Mouse (Mus musculus) cerebellum, adult 18-20 months (tissue): ENCODE data around the gene Ap4b1.
"Not testable (repeated sequence)": the region's sequence is repeated elsewhere in the genome, so short reads cannot be mapped to it uniquely, and the experiment has no call there.

Source experiments
- DNase-seq, 2 experiments: peaks; one replicate each; pipeline ENCODE4 v3.0.0; 2021

Ap4b1 gene

DNA sequence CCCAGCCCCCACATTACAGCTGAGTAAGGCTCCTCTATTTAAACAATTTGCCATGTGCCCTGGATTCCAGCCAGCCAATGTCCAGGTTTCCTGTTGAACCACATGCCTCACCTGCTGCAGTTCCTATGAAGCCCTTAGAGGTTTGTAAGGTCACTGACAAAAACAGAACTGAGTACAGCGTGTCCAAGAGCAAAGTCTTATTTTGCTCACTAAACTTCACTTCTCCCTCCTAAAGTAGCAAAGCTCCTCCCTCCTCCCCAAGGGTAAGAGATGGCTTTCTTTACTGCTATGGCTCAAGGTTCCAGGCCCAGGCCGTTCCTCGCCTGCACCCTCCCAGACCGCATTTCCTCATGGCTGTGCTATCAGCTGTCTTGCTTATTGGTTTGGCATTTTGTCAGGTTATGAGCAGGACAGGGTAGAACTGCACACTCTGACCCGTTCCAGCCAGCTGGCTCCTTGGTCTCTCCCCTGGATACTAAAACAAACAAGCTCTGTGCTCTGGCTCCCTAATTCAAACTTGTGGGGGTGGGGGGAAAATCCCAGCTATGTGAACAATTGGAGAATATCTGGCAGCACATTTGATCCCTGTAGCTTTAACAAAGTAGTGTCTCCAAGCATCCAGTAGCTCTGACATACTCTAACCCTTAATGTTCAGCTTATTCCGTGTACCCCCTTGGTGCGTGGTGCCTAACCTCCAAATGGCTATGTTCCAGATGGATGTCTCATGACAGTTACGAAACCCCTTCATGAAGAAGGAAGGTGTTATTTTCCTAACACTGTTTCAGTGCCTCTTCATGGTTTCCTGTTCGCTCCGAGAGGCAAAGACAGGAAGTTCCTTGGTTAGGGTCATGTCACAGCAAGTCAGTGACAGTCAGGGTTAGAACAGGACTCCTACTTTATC lies 7.4 kb upstream of the Ap4b1 start:
- peak; percentile 70 to 78 for DNase-seq

DNA sequence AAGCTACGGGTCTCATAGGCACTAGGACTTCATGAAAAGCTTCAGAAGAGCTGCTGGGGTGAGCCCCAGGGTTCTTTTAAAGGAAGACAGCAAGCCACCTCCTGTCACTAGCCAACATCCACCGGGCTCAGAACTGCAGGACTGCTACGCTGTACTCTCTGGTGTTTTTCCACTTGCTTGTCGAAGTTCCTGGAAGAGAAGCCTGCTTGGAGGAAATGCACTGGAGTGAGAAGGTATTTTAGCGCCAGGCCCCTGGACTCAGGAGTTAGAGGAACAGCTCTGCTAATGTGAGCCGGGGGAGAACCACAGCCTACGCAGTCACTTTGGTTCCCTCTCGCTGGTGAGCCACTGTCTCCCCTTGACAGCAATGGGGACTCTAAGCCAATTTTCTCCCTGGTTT lies 6.5 kb upstream of the Ap4b1 start:
- no peak for DNase-seq

- no peak for DNase-seq
These were observed 3.6 kb upstream of the Ap4b1 start for GRCm38 (mm10) chr3:103805671-103806070.

- DNase-seq, result no peak
These were observed 455 bp downstream of the Ap4b1 start for GRCm38 (mm10) chr3:103809799-103810150.

- no peak for DNase-seq
These were observed 1.6 kb downstream of the Ap4b1 start for GRCm38 (mm10) chr3:103810967-103811366.

- DNase-seq, result no peak
These were observed 18.2 kb downstream of the Ap4b1 start for GRCm38 (mm10) chr3:103827548-103827947.

DNA sequence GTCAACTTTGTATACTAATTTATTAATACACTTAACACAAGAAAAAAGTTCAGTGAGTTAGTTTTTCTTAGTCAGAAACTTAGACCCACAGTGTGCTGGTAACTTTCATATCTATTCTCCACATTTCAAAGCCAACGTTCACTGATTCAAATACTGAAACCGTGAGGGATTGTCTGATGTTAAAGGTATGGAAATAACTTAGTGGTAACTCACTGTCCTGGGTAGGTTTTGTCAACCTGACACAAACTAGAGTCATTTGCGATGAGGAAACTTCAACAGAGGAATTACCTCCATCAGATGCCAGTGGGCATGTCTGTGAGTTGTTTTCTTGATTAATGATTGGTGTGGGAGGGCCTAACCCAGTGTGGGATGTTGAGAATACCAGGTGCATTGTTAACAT lies 19.7 kb downstream of the Ap4b1 start:
- no peak for DNase-seq

- DNase-seq, result not testable (repeated sequence)
These were observed 21.4 kb downstream of the Ap4b1 start for GRCm38 (mm10) chr3:103830681-103831080.

DNA sequence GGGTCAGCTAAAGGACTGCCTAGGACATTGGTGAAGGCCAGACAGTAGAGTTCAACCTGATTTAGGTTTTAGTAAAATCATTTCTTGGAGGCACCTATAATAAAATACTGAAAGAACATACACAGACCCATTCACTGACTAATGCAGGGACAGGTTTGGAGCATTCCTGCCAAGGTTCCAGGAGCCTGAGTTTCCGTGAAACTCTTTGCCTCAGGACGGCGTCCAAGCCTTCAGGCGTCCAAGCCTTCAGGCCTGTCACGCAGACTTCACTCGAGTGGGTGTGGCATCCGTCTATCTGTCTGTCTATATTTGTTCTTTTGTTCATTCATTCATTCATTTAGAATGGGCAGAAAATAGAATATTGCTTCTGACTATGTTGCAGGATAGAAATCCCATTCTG lies 21.8 kb downstream of the Ap4b1 start:
- DNase-seq, result peak; percentile 48 to 62

DNA sequence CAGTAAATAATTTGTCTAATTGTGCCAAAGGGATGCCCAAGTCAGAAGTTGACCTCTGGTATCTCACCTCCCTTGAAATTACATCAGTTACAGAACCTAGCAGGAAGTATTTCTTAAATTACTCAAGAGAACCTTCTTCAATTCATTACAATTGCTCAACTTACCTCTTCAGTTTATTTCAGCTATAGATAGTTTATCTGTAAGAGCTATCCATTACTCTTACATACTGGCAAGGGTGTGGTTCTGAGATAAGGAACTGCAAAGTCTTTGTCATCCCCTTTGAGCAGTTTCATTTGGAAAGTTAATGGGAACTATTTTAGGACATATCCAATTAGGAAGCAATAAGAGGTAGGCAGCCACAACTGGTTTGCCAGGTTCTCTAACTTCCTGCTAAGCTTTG lies 23.1 kb downstream of the Ap4b1 start, which contains the start of gene Bcl2l15:
Bcl2l15 (plus strand) TSS at position 176 of the 400 bp plus-strand sequence.
- no peak for DNase-seq

DNA sequence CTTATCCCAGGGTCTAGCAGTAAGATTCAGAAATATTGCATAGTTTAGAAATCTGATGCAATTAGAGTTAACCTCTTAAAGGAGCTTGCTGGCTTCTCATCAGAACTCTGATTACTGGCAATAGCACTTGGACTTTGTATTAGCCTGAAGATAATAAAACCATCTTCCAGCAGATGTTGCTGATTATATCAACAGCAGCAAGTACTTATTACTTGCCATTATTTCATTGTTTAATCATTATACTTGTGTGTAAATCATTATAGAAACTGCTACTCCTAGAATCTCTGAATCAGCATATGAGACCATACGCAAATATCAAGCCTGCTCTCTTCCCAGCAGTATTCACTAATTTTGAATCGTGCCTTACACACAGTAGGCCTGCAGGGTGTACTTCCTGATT lies 24.7 kb downstream of the Ap4b1 start:
- no peak for DNase-seq

GRCm38 (mm10) chr3:103835272-103835950 lies 26.1 kb downstream of the Ap4b1 start:
- no peak for DNase-seq

DNA sequence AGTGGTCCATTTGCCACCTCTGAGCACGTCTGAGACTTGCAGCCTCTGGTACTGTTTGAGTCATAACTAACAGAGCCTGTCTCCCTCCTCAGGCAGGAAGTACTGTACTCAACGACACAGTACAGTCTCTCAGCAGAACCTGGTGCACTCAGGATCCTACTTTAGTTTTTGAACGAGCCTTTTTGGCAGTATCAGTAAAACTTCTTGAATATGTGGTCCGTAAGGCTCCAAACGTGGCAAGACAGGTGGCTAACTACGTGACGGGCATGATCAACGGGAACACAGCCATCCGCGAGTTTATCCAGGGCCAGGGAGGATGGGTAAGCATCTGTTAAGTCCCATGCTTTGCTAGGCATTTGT lies 26.6 kb downstream of the Ap4b1 start:
- peak; percentile 67 to 70 for DNase-seq

- DNase-seq, result peak in 1 of 2 experiments; percentile 29
These were observed 27.1 kb downstream of the Ap4b1 start for GRCm38 (mm10) chr3:103836453-103836852.

- no peak for DNase-seq
These were observed 30.4 kb downstream of the Ap4b1 start for GRCm38 (mm10) chr3:103839711-103840110.

- DNase-seq, result not testable (repeated sequence)
These were observed 30.9 kb downstream of the Ap4b1 start for GRCm38 (mm10) chr3:103840195-103840594.

- not testable (repeated sequence) for DNase-seq
These were observed 31.6 kb downstream of the Ap4b1 start for GRCm38 (mm10) chr3:103840946-103841345.

DNA sequence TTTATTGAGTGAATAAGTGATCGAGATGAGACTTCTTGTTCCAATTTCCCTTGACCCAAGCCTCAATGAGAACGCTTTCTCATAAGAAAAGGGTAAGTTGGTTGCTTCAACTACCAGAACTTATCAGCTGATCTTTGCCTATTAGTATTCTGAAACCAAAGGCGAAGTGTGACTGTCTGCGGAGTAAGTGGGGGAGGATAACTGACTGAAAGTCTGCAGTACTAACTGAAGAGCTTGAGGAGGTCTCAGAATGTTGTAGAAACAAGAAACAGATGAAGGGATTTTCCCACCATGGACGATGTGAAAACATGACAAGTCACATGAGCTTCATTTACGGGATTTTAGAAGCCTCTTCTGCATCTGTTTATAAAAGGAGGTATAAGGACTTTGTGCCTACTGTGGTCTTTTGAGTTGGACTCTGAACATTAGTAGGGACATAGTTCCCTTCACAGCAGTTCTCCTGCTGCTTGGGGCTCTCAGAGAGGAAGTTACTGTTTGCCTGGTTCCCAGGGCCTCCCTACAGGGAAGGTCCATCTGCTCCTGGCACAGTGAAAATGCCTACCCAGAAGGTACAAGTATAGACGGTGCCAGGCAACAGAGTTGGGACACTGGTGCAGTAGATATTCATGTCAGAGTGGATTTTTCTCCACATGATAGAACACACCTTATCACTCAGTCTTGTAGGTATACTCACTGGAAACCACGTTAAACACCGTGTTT lies 41.5 kb downstream of the Ap4b1 start:
- peak; percentile 90 to 94 for DNase-seq

GRCm38 (mm10) chr3:103851481-103851880 lies 42.2 kb downstream of the Ap4b1 start:
- DNase-seq, result peak in 1 of 2 experiments; percentile 48

DNA sequence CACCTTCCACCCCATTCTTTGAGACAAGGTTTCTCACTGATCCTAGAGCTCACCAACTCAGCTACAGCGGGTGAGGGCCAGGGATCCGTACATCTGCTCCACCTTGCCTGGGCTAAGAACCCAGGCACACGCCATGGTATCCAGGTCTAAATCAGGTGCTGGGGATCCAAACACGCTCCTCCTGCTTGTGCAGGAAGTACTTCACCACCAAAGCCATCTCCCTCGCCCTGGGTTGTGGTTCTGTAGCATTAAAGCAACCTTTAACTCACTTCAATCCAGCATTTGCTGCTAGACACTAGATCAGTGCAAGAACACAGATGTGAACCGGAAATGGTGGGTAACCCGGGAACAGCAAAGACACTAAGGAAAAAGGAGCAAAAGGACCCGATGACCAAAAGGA lies 42.6 kb downstream of the Ap4b1 start:
- peak; percentile 59 to 66 for DNase-seq

DNA sequence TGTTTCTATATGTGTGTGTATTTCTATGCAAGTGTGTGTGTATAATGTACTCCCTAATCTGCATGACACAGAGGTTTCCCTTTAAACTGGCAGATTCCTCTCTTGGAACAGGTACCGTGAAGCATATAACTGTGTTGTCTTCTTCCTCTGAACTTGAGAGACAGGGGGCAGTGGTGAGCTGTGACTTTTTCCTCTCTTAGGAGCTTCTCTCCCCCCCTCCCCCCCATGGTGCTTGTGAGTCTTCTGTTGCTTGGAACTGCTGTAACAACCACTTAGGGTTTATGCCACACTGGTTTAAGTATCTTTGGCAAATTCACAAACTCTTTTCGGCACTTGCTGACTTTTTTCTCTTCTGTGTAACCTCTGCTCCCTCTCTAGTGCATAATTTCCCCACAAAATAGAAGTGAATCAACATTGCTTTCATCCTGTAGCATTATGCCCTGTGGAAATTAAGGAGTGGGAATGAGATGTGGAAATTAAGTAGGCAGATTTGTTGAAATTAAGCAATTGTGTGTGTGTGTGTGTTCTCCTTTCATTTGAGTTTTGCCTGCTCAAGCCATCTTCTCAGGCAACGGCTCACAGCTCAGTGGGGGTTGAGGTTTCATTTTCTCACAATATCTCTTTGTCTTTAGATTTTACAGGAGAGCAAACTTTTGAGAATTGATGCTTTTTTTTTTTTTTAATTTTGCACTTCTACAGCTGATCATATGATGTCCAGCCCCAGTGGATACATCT lies 43.4 kb downstream of the Ap4b1 start:
- peak; percentile 90 to 93 for DNase-seq

GRCm38 (mm10) chr3:103853804-103854203 lies 44.5 kb downstream of the Ap4b1 start:
- peak; percentile 51 to 60 for DNase-seq
